Mouse (Mus musculus) limb, embryonic 10.5 days (tissue): ENCODE data around the gene Mtrf1. TPM values are rescaled to one million over a fixed set of nuclear protein-coding genes. Genes with fewer than 3 reads are reported as not detected.

ENCODE experiments used
- DNase-seq: peaks from one replicate; pipeline ENCODE4 v3.0.0-alpha.2; 2017; ENCODE audit warnings: low spot score
- H3K27ac ChIP-seq: fragments of 300-500 bp; sonication (generic); 2 replicates; pipeline ENCODE4 v1.5.1; 2016; ENCODE audit warnings: mild to moderate bottlenecking
- H3K27me3 ChIP-seq: fragments of 300-500 bp; sonication (generic); 2 replicates; pipeline ENCODE4 v1.6.1; 2016; ENCODE audit warnings: low read depth, mild to moderate bottlenecking; ENCODE audit not compliant: poor library complexity, severe bottlenecking
- H3K36me3 ChIP-seq: fragments of 300-500 bp; sonication (generic); 2 replicates; pipeline ENCODE4 v1.6.1; 2016; ENCODE audit warnings: mild to moderate bottlenecking, moderate library complexity
- H3K4me1 ChIP-seq: fragments of 300-500 bp; sonication (generic); 2 replicates; pipeline ENCODE4 v1.6.1; 2016
- H3K4me3 ChIP-seq: fragments of 300-500 bp; sonication (generic); 2 replicates; pipeline ENCODE4 v1.5.1; 2016; ENCODE audit warnings: mild to moderate bottlenecking, moderate library complexity
- H3K9me3 ChIP-seq: fragments of 300-500 bp; sonication (generic); replicated peaks from 2 replicates; pipeline ENCODE4 v1.6.1; 2016; ENCODE audit warnings: mild to moderate bottlenecking
- WGBS: fragments of 180-500 bp; shearing (Covaris S2); methylation state at CpG from one replicate; pipeline ENCODE4 v1.1.7; 2016; 5-methylcytosine and 5-hydroxymethylcytosine counted together
- polyA plus RNA-seq: library from polyadenylated mRNA; unstranded; fragments of >200 nt; fragmentation: Nextera tagmentation; extraction: Ambion mirVana; gene quantifications from 2 replicates; pipeline ENCODE4 v1.2.1, GENCODE M21; 2016

The Mtrf1 gene
- polyA plus RNA-seq, 1 experiment from 2014 or later = 9.8 TPM

DNA sequence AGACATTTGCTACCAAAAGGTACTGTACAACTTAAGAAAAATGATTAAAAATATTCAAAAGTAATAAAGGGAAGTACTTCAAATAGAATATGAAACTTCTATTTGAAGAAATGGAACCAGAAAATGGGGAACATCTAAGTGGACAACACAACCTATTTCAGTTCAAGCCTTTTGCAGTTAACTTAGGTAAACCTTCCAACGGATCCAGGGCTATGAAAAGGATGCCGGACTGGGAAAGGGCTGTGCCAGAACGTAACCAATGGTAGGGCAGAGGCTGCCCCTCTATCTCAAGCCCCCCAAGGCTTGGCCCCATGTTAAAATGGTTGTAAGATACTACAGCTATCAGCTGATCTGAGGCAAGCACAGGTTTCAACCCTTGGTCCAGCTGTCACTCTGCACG, 63.4 kb downstream of the Mtrf1 start:
- WGBS = 93% methylated on average over 4 of the region's 4 CpGs
- Histone ChIP-seq H3K4me1 (no peaks in the 10 kb centered on the region), H3K4me3 (no peak overlapping the region), H3K9me3 (no peaks in the 10 kb centered on the region), H3K27me3 (no peaks in the 10 kb centered on the region), H3K27ac (no peak overlapping the region), H3K36me3 (peaks cover 60% of the 10 kb centered on the region)
- no peak for DNase-seq

- 92% methylated on average over 1 of the region's 1 CpGs for WGBS
- no peak overlapping the region for H3K4me3 ChIP-seq
- H3K4me1 ChIP-seq = no peaks in the 10 kb centered on the region
- peaks cover 94% of the 10 kb centered on the region for H3K36me3 ChIP-seq
- H3K9me3 ChIP-seq = no peaks in the 10 kb centered on the region
- H3K27me3 ChIP-seq = no peaks in the 10 kb centered on the region
- no peak for DNase-seq
- no peak overlapping the region for H3K27ac ChIP-seq
Measured at GRCm38 (mm10) chr14:79465623-79466022, 68.1 kb downstream of the Mtrf1 start.

- peaks cover 94% of the 10 kb centered on the region for H3K36me3 ChIP-seq
- no peaks in the 10 kb centered on the region for H3K9me3 ChIP-seq
- no peak overlapping the region for H3K27ac ChIP-seq
- H3K4me3 ChIP-seq = no peak overlapping the region
- WGBS = 33% methylated on average over 3 of the region's 3 CpGs
- DNase-seq = peak; percentile 54
- no peaks in the 10 kb centered on the region for H3K4me1 ChIP-seq
- no peaks in the 10 kb centered on the region for H3K27me3 ChIP-seq
Measured at GRCm38 (mm10) chr14:79467621-79468020, 70.0 kb downstream of the Mtrf1 start.

Other genes starting within 250 kb of the Mtrf1 start
- not detected in 2 replicates for gene Zfp957, start 150.4 kb upstream of the Mtrf1 start, polyA plus RNA-seq
- gene Rgcc, start 96.1 kb upstream of the Mtrf1 start, polyA plus RNA-seq = 9.5 and 14.8 TPM in 2 replicates
- gene Naa16, start 7.0 kb upstream of the Mtrf1 start, polyA plus RNA-seq = 48.8 and 52.6 TPM in 2 replicates
- gene Kbtbd7, start 28.7 kb downstream of the Mtrf1 start, polyA plus RNA-seq = 11.4 and 13.0 TPM in 2 replicates
- 5.3 TPM in 2 replicates for gene Kbtbd6, start 54.1 kb downstream of the Mtrf1 start, polyA plus RNA-seq
- 3.6 and 5.8 TPM in 2 replicates for gene Elf1, start 83.4 kb downstream of the Mtrf1 start, polyA plus RNA-seq
- gene Wbp4, start 83.7 kb downstream of the Mtrf1 start, polyA plus RNA-seq = 39.2 and 41.0 TPM in 2 replicates
- 147 and 148 TPM in 2 replicates for gene Sugt1, start 189.9 kb downstream of the Mtrf1 start, polyA plus RNA-seq